Mouse (Mus musculus) brain, embryonic 14.5 days (tissue): Measurements from ENCODE around the gene D8Ertd738e.

ENCODE experiments used
- CTCF ChIP-seq: fragments of 200-500 bp; IDR thresholded peaks from 2 replicates; pipeline ENCODE4 v1.5.1; 2012; ENCODE audit warnings: inconsistent platforms, mild to moderate bottlenecking, moderate library complexity, borderline replicate concordance; ENCODE audit not compliant: insufficient read depth, insufficient read length; ENCODE audit errors: extremely low read depth
- POLR2A ChIP-seq: fragments of 200-500 bp; IDR thresholded peaks from 2 replicates; pipeline ENCODE4 v1.6.1; 2012; ENCODE audit warnings: mild to moderate bottlenecking, inconsistent platforms, borderline replicate concordance; ENCODE audit not compliant: poor library complexity, insufficient read depth, insufficient read length, severe bottlenecking; ENCODE audit errors: extremely low read depth

GRCm38 (mm10) chr8:84256458-84256821, 6.9 kb upstream of the D8Ertd738e start:
- TF ChIP-seq CTCF: no peak
- no peak for TF ChIP-seq POLR2A
